Mouse (Mus musculus) MEL (cell line): ENCODE results near the gene Fgf23. TPM values are rescaled to one million over a fixed set of nuclear protein-coding genes. Genes with fewer than 3 reads are reported as not detected.

Source experiments
- DNase-seq: peaks from one replicate; pipeline ENCODE4 v3.0.0; 2011; ENCODE audit warnings: low read depth, low spot score
- H3K27ac ChIP-seq: 2 replicates; pipeline ENCODE4 v1.5.1; 2012; ENCODE audit warnings: low read depth, mild to moderate bottlenecking, control low read depth, low read length, moderate library complexity; ENCODE audit not compliant: control insufficient read depth
- H3K27me3 ChIP-seq, 2 experiments: fragments of 150-350 bp in 1 of 2; sonication (generic) in 1 of 2; 2 replicates each; pipeline ENCODE4 v1.6.1; 2012; ENCODE audit warnings: low read length in 2 of 2, mild to moderate bottlenecking in 2 of 2, improper control_type of control experiment in 1 of 2, moderate library complexity in 1 of 2; ENCODE audit not compliant: insufficient read depth in 2 of 2, control insufficient read depth in 1 of 2
- H3K36me3 ChIP-seq, 2 experiments: 2 replicates each; pipeline ENCODE4 v1.6.1; 2012 to 2014; ENCODE audit warnings: low read length in 2 of 2, improper control_type of control experiment in 1 of 2, inconsistent platforms in 1 of 2, mild to moderate bottlenecking in 1 of 2; ENCODE audit not compliant: insufficient read depth in 2 of 2, control insufficient read depth in 1 of 2
- H3K4me1 ChIP-seq, 2 experiments: fragments of 150-350 bp in 1 of 2; sonication (generic) in 1 of 2; 2 replicates each; pipeline ENCODE4 v1.6.1; 2012; ENCODE audit warnings: low read length in 2 of 2, improper control_type of control experiment in 1 of 2, mild to moderate bottlenecking in 1 of 2; ENCODE audit not compliant: insufficient read depth in 2 of 2, control insufficient read depth in 1 of 2
- H3K4me3 ChIP-seq, 2 experiments: fragments of 150-350 bp in 1 of 2; sonication (generic) in 1 of 2; 2 replicates each; pipeline ENCODE4 v1.5.1; 2012; ENCODE audit warnings: low read depth in 2 of 2, low read length in 2 of 2, mild to moderate bottlenecking in 2 of 2, moderate library complexity in 2 of 2, control low read depth in 1 of 2, improper control_type of control experiment in 1 of 2; ENCODE audit not compliant: control insufficient read depth in 1 of 2, insufficient read depth in 1 of 2
- H3K79me2 ChIP-seq: 2 replicates; pipeline ENCODE4 v1.6.1; 2012; ENCODE audit warnings: mild to moderate bottlenecking, low read length, moderate library complexity; ENCODE audit not compliant: control insufficient read depth, poor library complexity, insufficient read depth
- H3K9ac ChIP-seq: 2 replicates; pipeline ENCODE4 v1.6.1; 2012; ENCODE audit warnings: low read depth, mild to moderate bottlenecking, control low read depth, low read length, moderate library complexity; ENCODE audit not compliant: control insufficient read depth, poor library complexity, severe bottlenecking
- H3K9me3 ChIP-seq: fragments of 150-350 bp; sonication (generic); replicated peaks from 2 replicates; pipeline ENCODE4 v1.6.1; 2012; ENCODE audit warnings: mild to moderate bottlenecking, low read length, improper control_type of control experiment, moderate library complexity; ENCODE audit not compliant: insufficient read depth
- BHLHE40 ChIP-seq: IDR thresholded peaks from 2 replicates; pipeline ENCODE4 v1.6.1; 2012; ENCODE audit warnings: low read depth, mild to moderate bottlenecking, inconsistent platforms, low read length, improper control_type of control experiment, borderline replicate concordance
- CTCF ChIP-seq, 3 experiments: IDR thresholded peaks in 2 of 3; conservative IDR thresholded peaks in 1 of 3; 2 replicates each; pipeline ENCODE4 v1.5.1; 2011 to 2012; ENCODE audit warnings: low read length in 3 of 3, low read depth in 2 of 3, mild to moderate bottlenecking in 2 of 3, improper control_type of control experiment in 1 of 3, inconsistent platforms in 1 of 3, mixed read lengths in 1 of 3, moderate library complexity in 1 of 3; ENCODE audit not compliant: control insufficient read depth in 1 of 3, insufficient read depth in 1 of 3, poor library complexity in 1 of 3, severe bottlenecking in 1 of 3
- EP300 ChIP-seq, 2 experiments: IDR thresholded peaks; 2 replicates each; pipeline ENCODE4 v1.6.1; 2011; ENCODE audit warnings: improper control_type of control experiment in 2 of 2, low read length in 2 of 2, low read depth in 1 of 2, mild to moderate bottlenecking in 1 of 2
- GATA1 ChIP-seq: IDR thresholded peaks from 2 replicates; pipeline ENCODE4 v1.6.1; 2011; ENCODE audit warnings: low read depth, low read length, improper control_type of control experiment
- MAX ChIP-seq: IDR thresholded peaks from 2 replicates; pipeline ENCODE4 v1.6.1; 2011; ENCODE audit warnings: low read length, improper control_type of control experiment
- MYB ChIP-seq: IDR thresholded peaks from 2 replicates; pipeline ENCODE4 v1.6.1; 2011; ENCODE audit warnings: mild to moderate bottlenecking, low read depth, low read length, improper control_type of control experiment
- POLR2AphosphoS5 ChIP-seq: IDR thresholded peaks from 2 replicates; pipeline ENCODE4 v1.6.1; 2012; ENCODE audit warnings: low read depth, borderline replicate concordance, mild to moderate bottlenecking, inconsistent platforms, low read length, moderate library complexity, mixed read lengths
- RAD21 ChIP-seq: IDR thresholded peaks from 2 replicates; pipeline ENCODE4 v1.6.1; 2011; ENCODE audit warnings: mild to moderate bottlenecking, low read depth, low read length, improper control_type of control experiment
- SMC3 ChIP-seq: IDR thresholded peaks from 2 replicates; pipeline ENCODE4 v1.6.1; 2011; ENCODE audit warnings: low read depth, low read length, improper control_type of control experiment
- TAL1 ChIP-seq: IDR thresholded peaks from 2 replicates; pipeline ENCODE4 v1.6.1; 2012; ENCODE audit warnings: mild to moderate bottlenecking, inconsistent platforms, low read length, moderate library complexity, mixed read lengths
- ZC3H11A ChIP-seq: IDR thresholded peaks from 2 replicates; pipeline ENCODE4 v1.6.1; 2012; ENCODE audit warnings: low read depth, mild to moderate bottlenecking, inconsistent platforms, low read length, improper control_type of control experiment
- polyA plus RNA-seq, 2 experiments: library from polyadenylated mRNA; stranded (reverse) in 1 of 2; unstranded in 1 of 2; fragments of >175 nt in 1 of 2; fragments of >200 nt in 1 of 2; gene quantifications; 2 replicates each; pipeline versions ENCODE4 v1.2.1 to v1.2.4; 2012; ENCODE audit warnings: low replicate concordance in 2 of 2, low read depth in 1 of 2; ENCODE audit not compliant: insufficient read length in 2 of 2, insufficient read depth in 1 of 2, missing spikeins in 1 of 2
- total RNA-seq: library from RNA; depleted of rRNA; stranded (reverse); fragments of 300-350 nt; gene quantifications from 2 replicates; pipeline ENCODE4 v1.2.3, GENCODE M21; 2012

Fgf23 gene
- total and polyA plus RNA-seq, 3 experiments: not detected

DNA sequence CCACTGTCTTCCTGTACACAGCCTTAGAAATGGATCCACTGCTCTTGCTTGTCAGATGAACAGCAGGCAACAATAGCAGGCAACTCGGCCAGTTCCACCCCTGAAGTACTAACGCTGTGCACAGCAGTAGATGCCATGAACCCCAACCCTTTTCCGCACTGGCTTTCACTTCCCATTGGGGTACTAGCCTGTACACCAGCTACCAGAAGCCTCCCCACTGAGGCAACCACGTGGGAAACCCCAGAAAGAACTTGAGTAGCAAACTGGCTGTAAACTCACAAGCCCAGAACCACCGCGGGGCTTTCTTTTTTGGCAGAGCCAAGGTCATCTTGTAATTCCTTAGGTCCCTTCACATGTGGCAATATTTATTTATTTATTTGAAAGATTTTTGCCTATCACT, 9.1 kb downstream of the Fgf23 start (continued):
- no peak for TF ChIP-seq MAX
- no peak for TF ChIP-seq EP300 (IDR thresholded peaks at IDR 0.05; ENCODE audit: low read depth in 1 of 2, low read length in 2 of 2)
- TF ChIP-seq TAL1: no peak

DNA sequence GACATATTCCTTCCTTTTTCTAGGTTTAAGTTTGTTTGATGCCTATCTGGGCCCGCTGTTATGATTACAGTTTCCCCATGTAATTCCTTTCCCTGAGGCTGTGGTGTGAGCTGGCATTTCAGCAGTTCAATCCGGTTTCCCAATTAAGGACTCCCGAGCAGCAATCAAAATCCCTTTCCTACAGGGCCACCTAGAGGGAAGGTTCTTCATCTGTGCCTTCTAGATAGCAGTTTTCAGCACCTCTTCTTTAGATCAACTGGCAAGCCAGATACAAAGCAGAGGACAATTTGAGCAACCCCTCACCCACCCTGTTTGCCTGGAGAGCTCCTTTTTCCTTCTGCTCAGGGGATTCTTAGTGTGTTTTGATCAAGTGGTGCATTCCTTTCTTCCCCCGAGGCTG, 14.0 kb downstream of the Fgf23 start:
- peak; percentile 83 for DNase-seq
- no peaks in the 10 kb centered on the region for H3K36me3 ChIP-seq

DNA sequence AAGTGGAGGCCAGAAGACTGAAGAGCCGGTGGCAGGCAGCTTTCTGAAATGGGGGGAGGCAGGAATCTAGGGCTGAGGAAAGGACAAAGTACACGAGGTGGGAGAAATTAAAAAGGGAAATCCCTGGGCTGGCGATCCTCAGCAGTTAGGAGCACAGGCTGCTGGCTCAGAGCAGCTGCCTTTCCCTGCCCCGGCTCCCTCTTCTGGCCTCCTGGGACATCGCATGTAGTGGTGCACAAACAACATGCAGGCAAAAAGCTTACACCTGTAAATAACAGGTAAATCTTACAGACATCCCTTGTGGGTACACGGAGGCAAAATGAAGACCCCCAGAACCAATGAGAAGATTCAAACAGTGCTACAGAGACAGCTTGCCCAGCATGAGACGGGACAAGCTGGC, 21.9 kb downstream of the Fgf23 start:
- DNase-seq: peak; percentile 30
- H3K9me3 ChIP-seq: no peaks in the 10 kb centered on the region
- TF ChIP-seq GATA1: no peak
- TF ChIP-seq CTCF (IDR thresholded peaks at IDR 0.05 in 2 of 3, conservative IDR thresholded peaks at IDR 0.05 in 1 of 3; ENCODE audit: control insufficient read depth in 1 of 3, insufficient read depth in 1 of 3, low read depth in 2 of 3, low read length in 3 of 3, poor library complexity in 1 of 3, severe bottlenecking in 1 of 3): peak; percentile 37 to 67 (median 56)
- peak; percentile 23 for TF ChIP-seq RAD21
- TF ChIP-seq SMC3: peak; percentile 56
- no peak for TF ChIP-seq MYB
- no peak overlapping the region for H3K27ac ChIP-seq
- H3K79me2 ChIP-seq: no peaks in the 10 kb centered on the region
- H3K4me1 ChIP-seq: no peaks in the 10 kb centered on the region
- H3K36me3 ChIP-seq: no peaks in the 10 kb centered on the region
- no peak overlapping the region for H3K9ac ChIP-seq
- no peak overlapping the region for H3K4me3 ChIP-seq
- H3K27me3 ChIP-seq: no peaks in the 10 kb centered on the region

More for the DNA sequence above, 14.0 kb downstream of the Fgf23 start:
- TF ChIP-seq BHLHE40 (no peak), CTCF (IDR thresholded peaks at IDR 0.05 in 2 of 3, conservative IDR thresholded peaks at IDR 0.05 in 1 of 3; ENCODE audit: control insufficient read depth in 1 of 3, insufficient read depth in 1 of 3, low read depth in 2 of 3, low read length in 3 of 3, poor library complexity in 1 of 3, severe bottlenecking in 1 of 3) (peak; percentile 42 to 67 (median 55)), ZC3H11A (peak; percentile 53), RAD21 (peak; percentile 68), POLR2AphosphoS5 (no peak), SMC3 (peak; percentile 58)
- H3K4me3 ChIP-seq: no peak overlapping the region
- no peaks in the 10 kb centered on the region for H3K4me1 ChIP-seq
- H3K9me3 ChIP-seq: no peaks in the 10 kb centered on the region
- no peak overlapping the region for H3K9ac ChIP-seq
- H3K27me3 ChIP-seq: no peaks in the 10 kb centered on the region
- H3K27ac ChIP-seq: no peak overlapping the region
- no peaks in the 10 kb centered on the region for H3K79me2 ChIP-seq
